Mouse (Mus musculus) myocyte (in vitro differentiated cells): ENCODE results near the gene Acss1.

Source experiments
- CEBPB ChIP-seq: IDR thresholded peaks from 2 replicates; pipeline ENCODE4 v1.6.1; 2011; ENCODE audit warnings: mild to moderate bottlenecking, moderate library complexity; ENCODE audit not compliant: poor library complexity, insufficient read depth, severe bottlenecking
- E2F4 ChIP-seq: IDR thresholded peaks from one replicate; pipeline ENCODE4 v1.6.1; 2011; ENCODE audit warnings: mild to moderate bottlenecking, control low read depth, moderate library complexity; ENCODE audit not compliant: insufficient read depth
- MYOD1 ChIP-seq, 3 experiments: IDR thresholded peaks; one replicate each; pipeline ENCODE4 v1.6.1; 2011; ENCODE audit warnings: control low read depth in 2 of 3, low read depth in 2 of 3, mild to moderate bottlenecking in 2 of 3, moderate library complexity in 1 of 3; ENCODE audit not compliant: insufficient read length in 2 of 3, control insufficient read depth in 1 of 3
- POLR2A ChIP-seq: IDR thresholded peaks from one replicate; pipeline ENCODE4 v1.6.1; 2011; ENCODE audit warnings: low read depth, mild to moderate bottlenecking, control low read depth, moderate library complexity; ENCODE audit not compliant: insufficient read length
- TCF12 ChIP-seq: IDR thresholded peaks from one replicate; pipeline ENCODE4 v1.6.1; 2011; ENCODE audit warnings: mild to moderate bottlenecking, control low read depth; ENCODE audit not compliant: poor library complexity, insufficient read depth, severe bottlenecking
- TCF3 ChIP-seq: IDR thresholded peaks from one replicate; pipeline ENCODE4 v1.6.1; 2011; ENCODE audit warnings: low read depth, control low read depth; ENCODE audit not compliant: insufficient read length
- USF1 ChIP-seq: IDR thresholded peaks from one replicate; pipeline ENCODE4 v1.6.1; 2011; ENCODE audit warnings: low read depth, mild to moderate bottlenecking, control low read depth, moderate library complexity

- no peak for TF ChIP-seq POLR2A
- no peak for TF ChIP-seq TCF12
- TF ChIP-seq TCF3 = no peak
- TF ChIP-seq MYOD1 (IDR thresholded peaks at IDR 0.05; ENCODE audit: control insufficient read depth in 1 of 3, insufficient read length in 2 of 3, low read depth in 2 of 3) = no peak
- TF ChIP-seq CEBPB = no peak
- TF ChIP-seq USF1 = no peak
- no peak for TF ChIP-seq E2F4
Observed at GRCm38 (mm10) chr2:150670926-150671325, 2.6 kb upstream of the Acss1 start.
